Mouse (Mus musculus) CD4-positive helper T cell, adult 2 months (primary cell): Measurements from ENCODE around the gene Cttnbp2nl.

Experiments
- DNase-seq: peaks from one replicate; pipeline ENCODE4 v3.0.0-alpha.2; 2012; ENCODE audit warnings: low read depth, missing footprints, low spot score

The Cttnbp2nl gene

DNA sequence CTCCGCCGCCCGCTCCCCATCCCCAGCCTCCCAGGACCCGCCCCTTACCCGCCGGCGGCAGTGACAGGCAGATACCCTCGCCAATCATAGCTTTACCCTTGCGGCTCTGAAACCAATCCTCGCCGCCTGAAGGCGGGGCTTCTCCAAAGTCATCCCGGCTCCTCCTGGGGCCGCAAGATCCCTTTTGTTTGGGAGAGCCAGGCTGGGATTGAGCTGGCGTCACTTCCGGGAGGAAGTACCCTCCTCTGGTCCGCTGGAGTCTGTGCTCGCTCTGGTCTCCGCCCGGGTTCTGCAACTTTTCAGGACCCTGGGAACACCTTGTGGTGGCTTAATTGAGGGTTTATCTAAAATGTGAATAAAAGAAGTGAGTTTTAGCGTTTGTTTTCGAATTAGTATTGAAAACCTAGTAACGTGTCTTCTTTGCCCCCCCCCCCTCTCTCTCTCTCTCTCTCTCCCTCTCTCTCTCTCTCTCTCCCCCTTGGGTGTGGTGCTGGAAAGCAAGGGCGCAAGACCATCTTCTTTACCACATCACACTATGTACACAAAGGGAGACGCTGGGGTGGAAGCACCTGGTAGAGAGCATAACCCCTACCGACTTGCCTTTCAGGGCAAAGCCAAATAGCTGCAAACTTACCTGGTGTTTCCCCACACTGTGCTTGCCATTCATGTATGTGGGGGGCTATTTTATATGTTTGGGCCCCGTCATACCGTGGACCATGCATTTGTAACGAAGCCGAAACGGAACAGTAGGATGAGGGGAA is at the start of gene Cttnbp2nl:
TSS of gene Cttnbp2nl (minus strand) at position 210 of the 761 bp plus-strand sequence.
- peak; percentile 80 for DNase-seq

DNA sequence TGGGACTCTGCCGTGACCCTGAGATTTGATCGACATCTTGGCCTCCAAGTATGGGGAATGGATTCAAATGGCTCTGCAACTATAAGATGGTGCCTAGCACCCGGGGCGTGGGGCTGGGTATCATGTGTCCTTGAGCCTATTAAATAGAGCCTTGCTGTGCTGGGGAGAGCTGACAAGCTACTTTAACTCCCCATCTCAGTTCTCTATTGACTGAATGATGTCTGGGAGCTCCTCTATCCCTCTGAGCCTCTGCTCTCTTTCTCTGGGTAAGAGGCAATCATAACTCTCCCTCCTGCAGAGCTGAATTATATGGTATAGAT is 47.3 kb upstream of the Cttnbp2nl start:
- no peak for DNase-seq

DNA sequence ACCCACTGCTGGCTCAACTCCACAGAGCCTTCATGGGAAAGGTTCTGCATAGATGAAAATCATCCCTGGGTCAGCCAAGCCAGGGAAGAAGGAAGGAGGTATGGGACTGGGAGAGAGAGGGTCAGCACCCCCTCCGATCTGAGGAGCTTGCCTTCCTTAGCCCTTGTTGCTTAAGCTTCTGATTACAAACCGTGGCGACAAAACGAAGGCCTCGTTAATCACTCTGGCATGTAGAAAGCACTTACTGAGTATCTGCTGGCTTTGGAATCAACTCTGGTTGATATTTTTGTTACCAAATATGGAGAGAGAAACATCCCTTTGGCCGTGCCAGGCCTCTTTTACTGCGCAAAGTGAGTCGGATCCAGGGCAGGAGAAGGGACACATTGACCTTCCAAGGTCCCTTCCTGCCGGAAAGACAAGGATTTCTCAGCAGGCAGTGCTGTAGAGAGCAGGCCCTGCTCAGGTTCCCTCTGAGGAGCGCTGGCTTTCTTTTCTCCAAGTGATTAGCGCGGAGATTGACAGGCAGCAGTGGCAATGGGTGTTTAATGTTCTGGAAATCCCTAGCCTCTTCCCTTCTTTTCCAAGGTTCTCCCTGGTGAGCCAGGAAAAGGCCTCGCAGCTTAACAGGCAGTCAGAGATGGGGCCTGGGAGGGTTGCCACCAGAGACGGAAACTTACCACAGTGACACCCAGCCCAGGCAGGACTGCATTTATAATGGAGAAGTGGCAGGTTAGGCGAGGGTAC is 46.8 kb upstream of the Cttnbp2nl start:
- no peak for DNase-seq

DNA sequence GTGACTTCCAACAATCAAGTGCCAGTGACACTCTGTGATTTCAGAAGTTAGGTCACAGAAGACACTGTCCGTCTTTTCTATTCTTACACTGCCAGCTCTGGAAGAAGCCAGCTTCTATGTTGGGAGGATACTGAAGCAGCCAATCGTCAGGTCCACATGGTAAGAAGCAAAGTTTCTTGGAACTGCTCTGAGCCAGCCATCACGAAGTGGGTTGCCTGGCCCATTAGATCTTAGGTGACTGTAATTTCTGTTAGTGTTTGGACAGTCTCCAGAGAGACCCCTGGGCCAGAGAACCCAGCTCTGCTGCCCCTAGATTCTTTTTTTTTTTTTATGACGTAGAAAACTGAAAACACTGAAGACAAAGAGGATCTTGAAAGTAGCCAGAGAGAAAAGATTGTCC is 44.6 kb upstream of the Cttnbp2nl start:
- no peak for DNase-seq

DNA sequence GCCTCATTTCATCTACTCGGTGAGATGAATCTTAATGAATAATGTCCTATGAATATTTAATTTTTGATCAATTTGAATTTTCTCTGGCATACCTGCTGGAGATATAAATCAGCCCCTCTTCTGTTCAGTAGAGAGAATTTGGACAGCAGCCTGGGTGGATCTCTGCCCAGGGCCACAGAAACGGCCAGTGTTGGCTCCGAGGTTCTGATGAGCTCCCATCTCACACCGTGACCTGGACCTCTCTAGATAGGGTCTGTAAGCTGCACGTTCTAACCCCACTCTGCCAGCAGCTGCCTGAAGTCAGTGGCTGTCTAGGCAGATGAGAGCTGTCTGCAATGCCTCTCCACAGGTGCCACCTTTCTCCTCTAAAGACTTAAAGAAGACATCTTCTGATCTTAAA is 42.1 kb upstream of the Cttnbp2nl start:
- DNase-seq: no peak

DNA sequence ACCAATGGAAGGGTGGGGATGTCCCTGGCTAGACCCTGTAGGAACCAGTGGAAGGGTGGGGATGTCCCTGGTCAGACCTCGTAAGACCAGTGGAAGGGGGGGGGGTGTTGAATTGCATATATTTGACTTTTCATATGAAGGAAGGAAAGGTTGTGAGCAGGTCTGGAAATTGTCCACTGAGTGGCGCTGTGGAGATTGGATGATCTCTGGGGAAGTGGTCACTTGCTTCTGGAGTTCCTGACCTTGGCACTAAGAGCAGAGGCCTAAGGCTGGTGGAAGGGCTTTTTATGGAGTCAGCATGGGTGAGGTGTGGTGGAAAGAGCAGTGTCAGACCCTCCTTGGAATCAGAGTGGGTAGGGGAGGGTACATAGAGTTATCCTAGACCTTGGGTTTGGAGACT is 41.5 kb upstream of the Cttnbp2nl start:
- DNase-seq: no peak

DNA sequence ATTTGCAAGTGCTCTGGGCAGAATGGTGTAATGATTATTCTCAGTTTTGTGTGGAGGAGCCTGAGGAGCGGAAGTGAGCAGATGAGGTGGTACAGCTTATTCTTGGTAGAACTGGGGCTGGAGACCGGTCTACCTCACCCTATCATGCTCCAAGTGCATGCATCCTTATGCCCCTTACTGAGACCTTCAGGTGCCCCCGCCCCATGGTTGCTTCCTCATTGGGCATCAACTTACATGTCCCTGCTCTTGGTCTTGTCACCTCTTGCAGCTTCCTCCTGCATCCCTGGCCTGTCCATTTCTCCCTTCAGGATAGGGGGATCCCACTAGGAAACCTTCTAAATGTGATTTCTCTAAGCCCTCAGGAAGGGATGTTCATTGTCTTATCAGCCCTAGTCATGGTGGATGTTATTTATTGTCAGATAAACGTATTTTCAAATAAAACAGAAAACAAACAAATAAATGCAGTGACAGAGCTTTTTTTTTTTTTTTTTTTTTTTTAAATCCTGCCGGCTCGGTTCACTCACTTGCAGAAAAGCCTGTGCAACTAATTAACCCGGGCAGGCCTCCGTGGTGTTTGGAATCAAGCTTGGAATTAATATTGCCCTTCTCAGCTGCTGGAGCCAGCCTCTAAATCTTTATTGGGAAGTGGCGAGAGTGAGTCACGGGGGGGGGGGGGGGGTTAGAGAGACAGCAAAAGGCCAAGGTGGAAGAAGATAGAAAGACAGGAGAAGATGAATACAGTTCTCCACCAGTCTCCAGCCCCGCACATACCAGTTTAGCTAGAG is 40.0 kb upstream of the Cttnbp2nl start:
- no peak for DNase-seq

DNA sequence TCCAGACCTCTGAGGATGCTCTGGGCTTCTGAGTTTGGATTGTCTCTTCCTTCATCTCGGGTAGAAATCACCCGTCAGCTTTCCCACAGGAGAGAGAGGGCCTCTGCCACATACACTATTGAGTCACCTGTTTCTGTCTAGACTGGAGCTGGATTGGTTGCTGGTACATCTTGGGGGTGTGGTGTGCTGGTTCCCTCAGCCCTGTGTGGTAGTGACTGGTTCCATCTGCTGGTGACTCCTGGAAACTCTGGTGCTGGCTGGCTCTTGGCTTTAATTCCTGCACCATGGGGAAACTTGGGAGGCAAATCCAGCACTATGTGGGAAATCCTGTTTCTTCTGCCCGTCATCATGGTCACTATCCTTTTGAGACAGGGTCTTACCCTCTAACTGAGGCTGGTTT is 38.0 kb upstream of the Cttnbp2nl start:
- no peak for DNase-seq

DNA sequence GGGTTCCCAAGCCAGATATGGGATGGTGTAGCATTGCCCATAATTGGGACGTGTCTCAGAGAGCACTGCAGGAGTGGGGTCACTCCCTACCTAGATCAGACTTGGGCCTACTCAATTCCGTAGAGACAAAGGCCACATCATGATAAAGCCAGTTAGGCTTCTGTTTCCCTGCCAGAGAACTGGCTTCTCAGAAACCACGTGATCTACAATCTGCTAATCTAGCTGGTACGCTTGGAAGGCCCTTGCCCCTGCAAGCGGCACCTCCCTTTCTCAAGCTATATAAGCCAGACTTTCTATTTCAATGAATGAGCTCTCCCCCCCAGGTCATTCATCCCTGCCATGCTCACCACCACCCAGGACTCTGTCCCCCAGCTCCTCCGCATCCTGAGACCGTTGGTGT is 37.2 kb upstream of the Cttnbp2nl start:
- DNase-seq: no peak

DNA sequence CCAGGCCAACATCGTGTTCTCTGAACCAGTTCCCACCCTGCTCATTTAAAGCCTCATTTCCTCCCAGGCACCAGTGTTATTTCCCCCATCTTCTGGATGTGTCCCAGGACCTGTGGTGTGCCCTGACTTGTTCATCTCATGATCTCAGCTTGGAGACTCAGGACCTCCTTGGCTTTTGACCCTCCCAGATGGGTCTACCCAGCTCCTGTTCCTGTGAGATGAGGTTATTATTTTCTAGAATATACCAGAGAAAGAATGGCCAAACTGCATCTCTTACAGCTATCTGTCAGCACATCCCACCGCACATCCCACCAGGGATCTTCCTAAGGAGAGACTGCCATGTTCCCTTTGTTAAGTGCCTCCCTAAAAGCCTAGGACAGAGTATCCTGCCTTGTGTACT is 35.7 kb upstream of the Cttnbp2nl start:
- no peak for DNase-seq

DNA sequence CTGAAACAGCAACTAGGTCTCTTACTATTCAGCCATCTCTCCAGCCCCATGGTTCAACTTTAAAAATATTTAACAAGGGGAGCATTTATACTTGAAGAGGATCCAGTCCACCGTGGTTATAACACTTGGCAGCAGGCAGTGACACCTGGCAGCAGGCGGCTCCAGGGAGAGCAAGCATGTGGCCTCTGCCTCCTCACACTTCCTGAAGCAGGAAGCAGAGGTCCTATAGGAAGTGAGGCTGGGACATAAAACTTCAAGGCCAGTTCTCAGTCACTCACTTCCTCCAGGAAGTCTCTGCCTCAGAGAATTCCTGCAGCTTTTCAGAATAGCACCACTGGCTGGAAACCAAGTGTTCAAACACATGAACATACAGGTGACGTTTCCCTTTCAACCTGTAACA is 34.4 kb upstream of the Cttnbp2nl start:
- no peak for DNase-seq

DNA sequence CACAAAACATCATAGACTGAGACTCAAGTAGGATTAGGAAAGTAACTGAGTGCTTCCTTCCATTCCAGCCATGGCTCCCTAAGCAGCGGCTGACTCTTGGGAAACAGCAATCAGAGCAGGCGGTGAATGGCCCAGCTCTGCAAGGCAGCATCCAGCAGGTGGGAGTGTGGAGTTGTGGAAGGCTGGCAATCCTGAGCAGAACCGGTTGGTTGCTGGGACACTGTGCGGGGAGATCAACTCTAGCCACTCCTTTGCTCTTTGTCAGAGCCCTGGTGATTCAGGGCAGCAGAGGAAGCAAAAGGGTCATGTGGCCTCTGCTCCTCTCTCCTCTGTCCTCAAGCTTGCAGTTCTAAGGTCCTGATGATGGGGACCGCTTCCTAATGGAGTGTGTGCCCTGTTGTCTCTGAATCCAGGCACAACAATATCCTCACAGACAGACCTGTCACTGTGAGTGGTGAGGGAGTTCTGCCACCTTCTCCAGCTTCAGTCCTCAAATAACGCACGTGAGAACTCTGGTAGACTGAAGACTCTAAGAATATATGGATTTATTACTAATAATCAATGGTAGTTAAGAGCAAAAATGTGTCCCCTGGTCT is 25.4 kb upstream of the Cttnbp2nl start:
- DNase-seq: no peak

DNA sequence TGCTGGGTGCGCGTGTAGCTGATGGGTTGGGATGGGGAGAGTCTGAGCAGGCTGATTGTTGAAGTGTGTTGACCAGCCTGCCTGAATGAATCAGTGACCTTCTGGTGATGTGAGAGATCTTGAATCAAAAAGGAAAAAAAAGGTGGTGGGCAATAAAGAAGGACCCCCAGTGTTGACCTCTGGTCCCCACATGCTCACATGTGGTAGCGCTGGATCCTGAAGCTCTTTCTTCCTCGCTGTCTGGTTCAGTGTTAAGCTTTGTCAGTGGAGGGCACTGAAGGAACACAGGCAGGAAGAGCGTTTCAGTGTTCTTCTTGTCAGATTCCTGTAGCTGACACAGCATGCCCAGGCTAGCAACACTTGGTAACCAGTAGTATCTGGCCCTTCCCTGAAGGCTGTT is 22.9 kb upstream of the Cttnbp2nl start:
- no peak for DNase-seq

DNA sequence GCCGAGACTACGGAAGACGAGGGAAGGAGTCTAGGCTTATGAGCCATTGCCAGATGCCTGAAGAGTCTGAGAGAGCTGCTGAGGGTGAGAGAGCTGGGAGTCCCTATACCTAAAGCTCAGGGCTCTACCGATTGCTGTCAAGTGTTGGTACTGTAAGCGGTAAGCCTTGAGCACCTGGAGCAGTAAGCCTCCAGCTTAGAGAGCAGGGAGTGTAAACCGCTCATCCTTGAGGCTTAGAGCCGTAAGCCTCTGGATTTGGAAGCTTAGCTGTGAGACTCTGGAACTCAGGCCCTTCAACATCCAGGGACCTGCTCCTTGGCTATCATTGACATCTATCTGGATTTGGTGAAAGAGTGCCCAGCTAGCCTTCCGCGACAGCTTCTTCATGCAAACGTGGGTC is 19.6 kb upstream of the Cttnbp2nl start:
- DNase-seq: no peak

DNA sequence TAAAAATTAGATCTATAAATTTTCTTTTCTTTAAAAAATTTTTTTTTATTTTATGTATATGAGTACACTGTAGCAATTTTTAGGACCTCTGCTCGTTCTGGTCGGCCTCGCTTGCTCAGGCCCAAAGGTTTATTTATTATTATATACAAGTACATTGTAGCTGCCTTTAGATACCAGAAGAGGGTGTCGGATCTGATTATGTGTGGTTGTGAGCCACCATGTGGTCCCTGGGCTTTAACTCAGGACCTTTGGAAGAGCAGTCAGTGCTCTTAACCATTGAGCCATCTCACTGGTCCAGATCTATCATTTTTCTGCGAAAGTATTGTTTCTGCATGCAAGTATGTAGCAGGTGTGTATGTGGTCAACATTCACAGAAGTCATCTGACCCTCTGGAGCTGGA is 18.3 kb upstream of the Cttnbp2nl start:
- no peak for DNase-seq

DNA sequence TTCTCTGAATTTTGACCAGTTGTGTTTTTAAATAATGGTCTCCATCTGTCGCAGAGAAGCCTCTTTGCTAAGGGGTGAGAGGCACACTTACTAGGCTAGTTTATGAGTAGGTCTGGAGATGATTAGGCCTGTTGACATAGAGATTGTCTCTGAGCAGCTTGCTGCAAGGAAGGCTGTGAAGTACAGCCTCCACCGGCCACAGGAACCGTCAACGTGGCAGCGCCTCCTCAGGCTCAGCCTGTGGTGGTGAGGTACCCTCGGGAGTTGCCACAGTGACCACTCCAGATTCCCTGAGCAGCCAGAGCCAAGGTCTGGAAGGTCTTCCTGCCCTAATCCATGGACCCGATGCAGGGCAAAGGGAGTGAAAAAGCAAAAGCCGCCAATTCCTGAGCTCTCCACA is 17.6 kb upstream of the Cttnbp2nl start:
- DNase-seq: no peak

DNA sequence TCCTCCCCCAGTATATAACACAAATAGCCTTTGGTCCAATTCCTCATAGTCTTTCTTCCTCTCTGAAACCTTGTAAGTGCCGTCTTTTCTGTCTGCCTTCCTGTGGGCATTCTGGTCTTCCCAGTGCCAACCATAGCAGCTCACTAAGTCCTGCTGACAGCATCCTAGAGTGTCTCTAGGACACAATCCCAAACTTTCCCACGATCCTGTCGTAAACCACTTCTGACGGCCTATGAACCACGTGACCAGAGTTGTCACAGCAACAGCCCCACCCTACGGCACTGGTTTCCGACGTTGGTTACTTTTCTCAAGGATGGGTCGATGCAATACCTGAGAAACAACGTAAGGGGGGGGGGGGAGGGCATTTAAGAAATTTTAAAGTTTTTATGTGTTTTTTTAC is 13.6 kb upstream of the Cttnbp2nl start, which contains the start of gene 4930564D02Rik:
TSS of gene 4930564D02Rik (plus strand) at position 301 of the 400 bp plus-strand sequence.
- no peak for DNase-seq

DNA sequence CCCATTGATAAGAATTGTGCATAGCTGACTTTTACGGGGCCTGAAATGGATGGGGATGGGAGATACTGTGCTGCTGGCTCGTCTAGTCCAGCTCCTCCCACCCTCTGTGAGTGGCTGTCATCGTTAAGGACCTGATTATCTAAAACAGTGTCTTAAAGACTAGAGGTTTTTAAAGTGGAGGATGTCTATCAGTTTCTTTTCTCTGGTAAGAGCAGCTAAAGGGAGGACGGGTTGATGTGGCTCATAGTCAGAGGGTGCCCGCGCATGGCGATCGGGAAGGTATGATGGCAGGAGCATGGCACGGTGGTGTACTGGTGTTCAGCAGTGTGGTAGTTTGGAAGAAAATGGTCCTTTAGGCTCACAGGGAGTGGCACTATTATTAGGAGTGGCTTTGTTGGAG is 9.7 kb upstream of the Cttnbp2nl start:
- DNase-seq: no peak

DNA sequence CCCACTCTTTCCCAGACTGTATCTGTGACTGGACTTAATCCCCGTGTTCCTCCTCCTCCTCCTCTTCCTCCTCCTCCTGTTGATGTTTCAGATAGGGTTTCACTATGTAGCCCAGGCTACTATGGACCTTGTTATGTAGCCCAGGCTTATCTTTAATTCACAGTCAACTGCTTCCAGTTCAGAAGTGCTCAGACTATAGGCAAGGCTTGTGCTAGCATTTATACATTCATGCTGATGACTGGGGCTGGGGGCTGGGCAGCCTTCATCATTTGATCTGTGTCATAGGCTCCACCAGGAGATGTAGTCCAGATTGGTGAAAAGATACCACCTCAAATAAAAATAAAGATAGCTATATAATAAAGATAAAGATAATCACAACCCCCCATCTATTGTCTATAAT is 9.0 kb upstream of the Cttnbp2nl start:
- DNase-seq: no peak

DNA sequence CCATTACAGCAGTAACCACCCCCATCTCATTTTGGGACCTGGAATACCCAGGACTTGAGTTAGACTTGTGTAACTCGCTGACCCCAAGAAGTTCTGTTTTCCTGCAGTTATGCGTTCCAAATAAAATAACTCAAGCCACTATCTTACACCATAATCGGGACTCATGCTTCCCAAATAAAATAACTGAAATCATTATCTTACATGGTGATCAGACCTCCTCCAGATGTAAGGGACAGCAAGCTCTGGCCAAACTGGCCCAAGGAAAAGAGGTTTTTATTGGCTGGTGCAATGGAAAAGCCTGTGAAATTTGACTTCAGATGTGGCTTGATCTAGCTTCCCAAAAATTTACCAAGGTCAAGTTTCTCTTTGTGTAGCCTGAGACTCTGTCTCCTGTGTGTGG is 8.6 kb upstream of the Cttnbp2nl start:
- no peak for DNase-seq

DNA sequence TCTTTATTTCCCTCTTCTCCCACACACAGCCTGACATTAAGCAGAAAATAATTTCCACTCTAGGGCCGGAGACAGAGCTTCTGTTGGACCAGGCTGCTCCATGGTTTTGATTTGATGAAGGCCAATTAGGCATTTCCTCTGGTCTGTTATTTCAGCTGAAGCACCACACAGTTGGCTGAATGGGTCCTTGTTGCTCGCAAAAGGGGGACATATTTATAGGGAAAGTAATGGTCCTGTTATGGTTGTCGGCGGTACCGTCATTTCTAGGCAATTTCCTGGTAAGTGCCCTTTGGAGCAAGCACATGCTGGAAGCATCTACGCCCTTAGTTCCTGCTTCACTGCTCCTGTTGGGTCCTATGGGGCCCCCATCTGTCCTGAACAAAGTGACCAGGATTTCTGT is 8.0 kb upstream of the Cttnbp2nl start:
- no peak for DNase-seq

DNA sequence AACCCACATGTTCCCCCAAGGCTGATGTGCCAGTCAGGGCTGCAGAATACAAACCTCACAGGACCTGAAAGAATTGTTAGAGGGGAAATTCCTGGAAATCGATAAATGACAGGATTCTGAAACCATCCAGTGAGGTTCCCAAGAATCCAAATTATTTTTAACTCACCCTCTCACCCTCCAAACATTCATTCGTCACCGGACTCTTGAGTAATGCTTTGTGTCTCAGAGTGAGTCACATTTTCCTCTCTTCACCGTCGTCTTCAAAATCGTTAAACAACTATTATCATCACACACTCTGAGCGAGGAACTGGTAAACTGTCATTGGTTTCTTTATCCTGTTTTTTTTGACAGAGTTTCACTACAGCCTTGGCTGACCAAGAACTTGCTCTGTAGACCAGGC is 7.0 kb upstream of the Cttnbp2nl start:
- DNase-seq: no peak
